Mouse (Mus musculus) stomach, postnatal 0 days (tissue): ENCODE results near the gene Ttc6.

Experiments
- CTCF ChIP-seq: IDR thresholded peaks from 2 replicates; pipeline ENCODE4 v1.5.1; 2016; ENCODE audit warnings: antibody characterized with exemption, low read depth, mild to moderate bottlenecking, moderate library complexity
- EP300 ChIP-seq: optimal IDR thresholded peaks from 2 replicates; pipeline ENCODE3; 2016; ENCODE audit warnings: antibody characterized with exemption

- TF ChIP-seq EP300 (peak; percentile 56), CTCF (no peak)
Measured at GRCm38 (mm10) chr12:57781926-57782325, 218.0 kb downstream of the Ttc6 start.
